Mouse (Mus musculus): Measurements from ENCODE around the gene Arid3a. TPM values are rescaled to one million over a fixed set of nuclear protein-coding genes. Genes with fewer than 3 reads are reported as not detected.

Arid3a gene
- total and polyA plus RNA-seq, 3 experiments: 48.4 to 114 (median 94.4) TPM

DNA sequence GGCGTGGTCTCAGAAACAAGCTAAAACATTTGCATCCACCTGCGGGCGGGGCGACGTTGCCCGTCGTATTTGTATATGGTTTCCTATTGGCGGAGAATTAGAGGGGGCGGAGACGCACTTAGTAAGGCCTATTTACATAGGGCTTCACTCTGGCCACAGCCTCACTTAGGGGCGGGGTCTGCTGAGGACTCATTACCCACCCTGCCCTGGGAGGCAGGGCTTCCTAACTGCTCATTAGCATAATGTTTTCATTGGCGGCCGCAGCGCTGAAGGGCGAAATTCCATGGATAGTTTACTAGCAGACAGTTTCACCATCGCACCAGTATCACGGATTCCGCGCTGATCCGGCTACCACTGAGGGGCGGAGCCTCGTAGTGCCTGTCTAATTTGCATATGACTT lies 58.0 kb downstream of the Arid3a start:
- Histone ChIP-seq H3K27me3 (replicated peaks) (peaks cover 3% of the 10 kb centered on the region), H3K4me2 (ENCODE audit: insufficient read depth, low read depth, poor library complexity, severe bottlenecking) (no peak overlapping the region), H3K36me3 (replicated peaks in 1 of 2; ENCODE audit: control insufficient read depth in 1 of 2, insufficient read depth in 1 of 2, low read length in 1 of 2) (peaks cover 11 to 27% of the 10 kb centered on the region in 2 experiments), H3K4me1 (ENCODE audit: control insufficient read depth in 1 of 2, insufficient read depth in 2 of 2) (peaks cover 28 to 71% of the 10 kb centered on the region in 2 experiments), H3K9me3 (replicated peaks; ENCODE audit: low read length) (no peaks in the 10 kb centered on the region), H3K79me2 (replicated peaks; ENCODE audit: control insufficient read depth, extremely low read depth, insufficient read depth, poor library complexity, severe bottlenecking) (peaks cover 35% of the 10 kb centered on the region), H3K4me3 (replicated peaks in 1 of 3; ENCODE audit: low read depth in 2 of 3, low read length in 2 of 3, poor library complexity in 1 of 3) (peak overlapping the region; percentile 69 to 97 (median 89)), H3K27ac (ENCODE audit: insufficient read depth, low read depth) (peak overlapping the region; percentile 85), H3K9ac (ENCODE audit: insufficient read depth, low read depth) (peak overlapping the region; percentile 55)
- dilution Hi-C loops (cut with MboI; ENCODE audit: extremely low pct_ligation_motif_present, extremely low pct_unique_long_range_greater_than_20kb, low sequenced_read_pairs): no loop called here
- TF ChIP-seq POLR2A (IDR thresholded peaks at IDR 0.05; ENCODE audit: low read depth, low read length) (peak; percentile 35; the same call in 1 of the 2 replicates), SMC3 (IDR thresholded peaks at IDR 0.05; ENCODE audit: low read depth, low read length) (no peak), RCOR1 (conservative IDR thresholded peaks at IDR 0.05; ENCODE audit: low read depth, low read length) (no peak), SIN3A (IDR thresholded peaks at IDR 0.05; ENCODE audit: low read length) (no peak), RAD21 (IDR thresholded peaks at IDR 0.05; ENCODE audit: low read depth, low read length) (no peak)
- DNase-seq (ENCODE audit: extremely low read depth): peak; percentile 99
- in situ Hi-C loops (cut with MboI; ENCODE audit: low pct_ligation_motif_present, low pct_unique_long_range_greater_than_20kb, low sequenced_read_pairs): loop anchor here (5.0 kb wide), 2 partner anchors 127 to 157 kb away; partner anchors contain the start of gene Cbarp

- peaks cover 27 to 66% of the 10 kb centered on the region in 2 experiments for H3K4me1 ChIP-seq (ENCODE audit: control insufficient read depth in 1 of 2, insufficient read depth in 2 of 2)
- H3K27me3 ChIP-seq (replicated peaks): peaks cover 3% of the 10 kb centered on the region
- in situ Hi-C loops (cut with MboI; ENCODE audit: low pct_ligation_motif_present, low pct_unique_long_range_greater_than_20kb, low sequenced_read_pairs) (loop anchor here (5.0 kb wide), 2 partner anchors 127 to 157 kb away; partner anchors contain the start of gene Cbarp), dilution Hi-C loops (cut with MboI; ENCODE audit: extremely low pct_ligation_motif_present, extremely low pct_unique_long_range_greater_than_20kb, low sequenced_read_pairs) (no loop called here)
- H3K79me2 ChIP-seq (replicated peaks; ENCODE audit: control insufficient read depth, extremely low read depth, insufficient read depth, poor library complexity, severe bottlenecking): peaks cover 33% of the 10 kb centered on the region
- peak; percentile 74 for DNase-seq (ENCODE audit: extremely low read depth)
- peak overlapping the region; percentile 81 for H3K4me2 ChIP-seq (ENCODE audit: insufficient read depth, low read depth, poor library complexity, severe bottlenecking)
- H3K4me3 ChIP-seq (replicated peaks in 1 of 3; ENCODE audit: low read depth in 2 of 3, low read length in 2 of 3, poor library complexity in 1 of 3): peak overlapping the region; percentile 50 to 89 (median 68)
- peak overlapping the region; percentile 68 for H3K9ac ChIP-seq (ENCODE audit: insufficient read depth, low read depth)
- peak overlapping the region; percentile 94 for H3K27ac ChIP-seq (ENCODE audit: insufficient read depth, low read depth)
- H3K36me3 ChIP-seq (replicated peaks in 1 of 2; ENCODE audit: control insufficient read depth in 1 of 2, insufficient read depth in 1 of 2, low read length in 1 of 2): peaks cover 10 to 22% of the 10 kb centered on the region in 2 experiments
- no peaks in the 10 kb centered on the region for H3K9me3 ChIP-seq (replicated peaks; ENCODE audit: low read length)
- TF ChIP-seq SIN3A (IDR thresholded peaks at IDR 0.05; ENCODE audit: low read length): peak; percentile 73
- TF ChIP-seq MEF2A (IDR thresholded peaks at IDR 0.05; ENCODE audit: borderline replicate concordance, low read depth, low read length): peak; percentile 48; the same call in 1 of the 2 replicates
- TF ChIP-seq GABPA (IDR thresholded peaks at IDR 0.05; ENCODE audit: insufficient replicate concordance, low read depth, low read length): no peak
- no peak; the same call in 1 of the 2 replicates for TF ChIP-seq EP300 (IDR thresholded peaks at IDR 0.05; ENCODE audit: low read length)
- no peak; the same call in 1 of the 2 replicates for TF ChIP-seq MXI1 (IDR thresholded peaks at IDR 0.05; ENCODE audit: low read depth, low read length)
- TF ChIP-seq ZKSCAN1 (IDR thresholded peaks at IDR 0.05; ENCODE audit: borderline replicate concordance, low read depth, low read length): no peak
- TF ChIP-seq MAFK (IDR thresholded peaks at IDR 0.05; ENCODE audit: insufficient replicate concordance, low read length): peak; percentile 93
- TF ChIP-seq ZC3H11A (IDR thresholded peaks at IDR 0.05; ENCODE audit: low read depth, low read length): no peak
- TF ChIP-seq NELFE (IDR thresholded peaks at IDR 0.05; ENCODE audit: low read depth, low read length): peak; percentile 43; the same call in 1 of the 2 replicates
- no peak; the same call in 1 of the 2 replicates for TF ChIP-seq TCF12 (IDR thresholded peaks at IDR 0.05; ENCODE audit: low read depth, low read length)
- no peak for TF ChIP-seq JUN (IDR thresholded peaks at IDR 0.05; ENCODE audit: insufficient read depth, low read depth, low read length)
- TF ChIP-seq CHD2 (IDR thresholded peaks at IDR 0.05; ENCODE audit: low read length): no peak
- TF ChIP-seq TBP (conservative IDR thresholded peaks at IDR 0.05; ENCODE audit: low read depth, low read length): peak; percentile 99
- TF ChIP-seq NRF1 (IDR thresholded peaks at IDR 0.05; ENCODE audit: low read depth, low read length): peak; percentile 66
- no peak for TF ChIP-seq MAX (IDR thresholded peaks at IDR 0.05; ENCODE audit: low read length)
- peak; percentile 71 for TF ChIP-seq ELF1 (IDR thresholded peaks at IDR 0.05; ENCODE audit: low read depth, low read length)
- 0 out of 2 replicates have a peak, but pooled peaks have one; percentile 67 for TF ChIP-seq E2F4 (IDR thresholded peaks at IDR 0.05; ENCODE audit: insufficient replicate concordance, low read depth, low read length)
- TF ChIP-seq SMC3 (IDR thresholded peaks at IDR 0.05; ENCODE audit: low read depth, low read length): no peak
- no peak; the same call in 1 of the 2 replicates for TF ChIP-seq ETS1 (conservative IDR thresholded peaks at IDR 0.05; ENCODE audit: low read depth, low read length)
- no peak for TF ChIP-seq IRF4 (IDR thresholded peaks at IDR 0.05; ENCODE audit: low read depth, low read length)
- TF ChIP-seq PAX5 (IDR thresholded peaks at IDR 0.05; ENCODE audit: low read length): no peak
- 0 out of 2 replicates have a peak, but pooled peaks have one; percentile 36 for TF ChIP-seq JUND (conservative IDR thresholded peaks at IDR 0.05; ENCODE audit: low read depth, low read length)
- TF ChIP-seq POLR2A (IDR thresholded peaks at IDR 0.05; ENCODE audit: low read depth, low read length): no peak; the same call in 1 of the 2 replicates
- peak; percentile 89 for TF ChIP-seq ZNF384 (IDR thresholded peaks at IDR 0.05; ENCODE audit: low read depth, low read length)
- no peak for TF ChIP-seq CTCF (conservative IDR thresholded peaks at IDR 0.05 in 1 of 2, IDR thresholded peaks at IDR 0.05 in 1 of 2; ENCODE audit: low read depth in 2 of 2, low read length in 2 of 2)
- TF ChIP-seq BHLHE40 (IDR thresholded peaks at IDR 0.05; ENCODE audit: low read depth, low read length): no peak; the same call in 1 of the 2 replicates
- 0 out of 2 replicates have a peak, but pooled peaks have one; percentile 37 for TF ChIP-seq ZMIZ1 (IDR thresholded peaks at IDR 0.05; ENCODE audit: low read depth, low read length)
Observed at GRCm38 (mm10) chr10:79985334-79986231, 58.7 kb downstream of the Arid3a start.
